Mouse (Mus musculus): Measurements from ENCODE around the gene Sncg. TPM values are rescaled to one million over a fixed set of nuclear protein-coding genes. Genes with fewer than 3 reads are reported as not detected.

Sncg gene
- polyA plus RNA-seq, 1 experiment = 163 TPM

GRCm38 (mm10) chr14:34347084-34347483 lies 27.5 kb downstream of the Sncg start:
- no peak for DNase-seq
- WGBS = 93% methylated on average over 5 of the region's 5 CpGs

GRCm38 (mm10) chr14:34345771-34346566 lies 28.6 kb downstream of the Sncg start:
- 68% methylated on average over 12 of the region's 12 CpGs for WGBS
- DNase-seq = no peak
- Histone ChIP-seq H3K4me3 (replicated peaks; ENCODE audit: insufficient read depth, low read depth, low read length) (no peak overlapping the region), H3K27me3 (ENCODE audit: control insufficient read depth, insufficient read depth, low read length) (no peaks in the 10 kb centered on the region), H3K27ac (ENCODE audit: insufficient read depth, low read length) (no peak overlapping the region), H3K4me1 (ENCODE audit: control insufficient read depth, insufficient read depth, low read length) (no peaks in the 10 kb centered on the region)
- TF ChIP-seq POLR2A (IDR thresholded peaks at IDR 0.05; ENCODE audit: borderline replicate concordance, insufficient read depth, low read length) = no peak
- TF ChIP-seq CTCF (IDR thresholded peaks at IDR 0.05; ENCODE audit: borderline replicate concordance, insufficient read depth, low read depth, low read length) = no peak

More at GRCm38 (mm10) chr14:34347084-34347483, 27.5 kb downstream of the Sncg start:
- no peak overlapping the region for H3K4me3 ChIP-seq (replicated peaks; ENCODE audit: insufficient read depth, low read depth, low read length)
- no peaks in the 10 kb centered on the region for H3K4me1 ChIP-seq (ENCODE audit: control insufficient read depth, insufficient read depth, low read length)
- TF ChIP-seq CTCF (IDR thresholded peaks at IDR 0.05; ENCODE audit: borderline replicate concordance, insufficient read depth, low read depth, low read length) (no peak), POLR2A (IDR thresholded peaks at IDR 0.05; ENCODE audit: borderline replicate concordance, insufficient read depth, low read length) (no peak)
- no peak overlapping the region for H3K27ac ChIP-seq (ENCODE audit: insufficient read depth, low read length)
- H3K27me3 ChIP-seq (ENCODE audit: control insufficient read depth, insufficient read depth, low read length) = no peaks in the 10 kb centered on the region

GRCm38 (mm10) chr14:34344361-34344760 lies 30.2 kb downstream of the Sncg start:
- TF ChIP-seq CTCF (IDR thresholded peaks at IDR 0.05; ENCODE audit: borderline replicate concordance, insufficient read depth, low read depth, low read length) = no peak
- no peak for TF ChIP-seq POLR2A (IDR thresholded peaks at IDR 0.05; ENCODE audit: borderline replicate concordance, insufficient read depth, low read length)
- 58% methylated on average over 5 of the region's 5 CpGs for WGBS
- H3K27me3 ChIP-seq (ENCODE audit: control insufficient read depth, insufficient read depth, low read length) = no peaks in the 10 kb centered on the region
- H3K27ac ChIP-seq (ENCODE audit: insufficient read depth, low read length) = no peak overlapping the region
- DNase-seq = peak in 1 of 2 experiments; percentile 21
- H3K4me1 ChIP-seq (ENCODE audit: control insufficient read depth, insufficient read depth, low read length) = no peaks in the 10 kb centered on the region
- no peak overlapping the region for H3K4me3 ChIP-seq (replicated peaks; ENCODE audit: insufficient read depth, low read depth, low read length)

GRCm38 (mm10) chr14:34343078-34343477 lies 31.5 kb downstream of the Sncg start:
- 96% methylated on average over 4 of the region's 4 CpGs for WGBS
- no peak overlapping the region for H3K4me3 ChIP-seq (replicated peaks; ENCODE audit: insufficient read depth, low read depth, low read length)
- H3K27ac ChIP-seq (ENCODE audit: insufficient read depth, low read length) = no peak overlapping the region
- H3K27me3 ChIP-seq (ENCODE audit: control insufficient read depth, insufficient read depth, low read length) = no peaks in the 10 kb centered on the region
- no peaks in the 10 kb centered on the region for H3K4me1 ChIP-seq (ENCODE audit: control insufficient read depth, insufficient read depth, low read length)
- TF ChIP-seq POLR2A (IDR thresholded peaks at IDR 0.05; ENCODE audit: borderline replicate concordance, insufficient read depth, low read length) (no peak), CTCF (IDR thresholded peaks at IDR 0.05; ENCODE audit: borderline replicate concordance, insufficient read depth, low read depth, low read length) (no peak)
- no peak for DNase-seq

- DNase-seq = no peak
- TF ChIP-seq CTCF (IDR thresholded peaks at IDR 0.05; ENCODE audit: borderline replicate concordance, insufficient read depth, low read depth, low read length) = no peak
- no peak for TF ChIP-seq POLR2A (IDR thresholded peaks at IDR 0.05; ENCODE audit: borderline replicate concordance, insufficient read depth, low read length)
- H3K27ac ChIP-seq (ENCODE audit: insufficient read depth, low read length) = no peak overlapping the region
- H3K4me1 ChIP-seq (ENCODE audit: control insufficient read depth, insufficient read depth, low read length) = no peaks in the 10 kb centered on the region
- WGBS = 84% methylated on average over 4 of the region's 4 CpGs
- no peak overlapping the region for H3K4me3 ChIP-seq (replicated peaks; ENCODE audit: insufficient read depth, low read depth, low read length)
- H3K27me3 ChIP-seq (ENCODE audit: control insufficient read depth, insufficient read depth, low read length) = no peaks in the 10 kb centered on the region
Measured at GRCm38 (mm10) chr14:34341993-34342392, 32.6 kb downstream of the Sncg start.

GRCm38 (mm10) chr14:34339446-34339845 lies 35.1 kb downstream of the Sncg start:
- H3K27ac ChIP-seq (ENCODE audit: insufficient read depth, low read length) = no peak overlapping the region
- no peak for TF ChIP-seq POLR2A (IDR thresholded peaks at IDR 0.05; ENCODE audit: borderline replicate concordance, insufficient read depth, low read length)
- TF ChIP-seq CTCF (IDR thresholded peaks at IDR 0.05; ENCODE audit: borderline replicate concordance, insufficient read depth, low read depth, low read length) = no peak
- 36% methylated on average over 1 of the region's 1 CpGs for WGBS
- no peaks in the 10 kb centered on the region for H3K27me3 ChIP-seq (ENCODE audit: control insufficient read depth, insufficient read depth, low read length)
- H3K4me3 ChIP-seq (replicated peaks; ENCODE audit: insufficient read depth, low read depth, low read length) = no peak overlapping the region
- H3K4me1 ChIP-seq (ENCODE audit: control insufficient read depth, insufficient read depth, low read length) = no peaks in the 10 kb centered on the region
- DNase-seq = peak in 1 of 2 experiments; percentile 40

- no peaks in the 10 kb centered on the region for H3K4me1 ChIP-seq (ENCODE audit: control insufficient read depth, insufficient read depth, low read length)
- no peak for TF ChIP-seq CTCF (IDR thresholded peaks at IDR 0.05; ENCODE audit: borderline replicate concordance, insufficient read depth, low read depth, low read length)
- TF ChIP-seq POLR2A (IDR thresholded peaks at IDR 0.05; ENCODE audit: borderline replicate concordance, insufficient read depth, low read length) = no peak
- peak in 1 of 2 experiments; percentile 42 for DNase-seq
- WGBS = 83% methylated on average over 5 of the region's 5 CpGs
- H3K27me3 ChIP-seq (ENCODE audit: control insufficient read depth, insufficient read depth, low read length) = no peaks in the 10 kb centered on the region
- H3K4me3 ChIP-seq (replicated peaks; ENCODE audit: insufficient read depth, low read depth, low read length) = no peak overlapping the region
- no peak overlapping the region for H3K27ac ChIP-seq (ENCODE audit: insufficient read depth, low read length)
Measured at GRCm38 (mm10) chr14:34332476-34332875, 42.1 kb downstream of the Sncg start.

GRCm38 (mm10) chr14:34331886-34332285 lies 42.7 kb downstream of the Sncg start:
- Histone ChIP-seq H3K4me3 (replicated peaks; ENCODE audit: insufficient read depth, low read depth, low read length) (no peak overlapping the region), H3K27me3 (ENCODE audit: control insufficient read depth, insufficient read depth, low read length) (no peaks in the 10 kb centered on the region), H3K4me1 (ENCODE audit: control insufficient read depth, insufficient read depth, low read length) (no peaks in the 10 kb centered on the region), H3K27ac (ENCODE audit: insufficient read depth, low read length) (no peak overlapping the region)
- 73% methylated on average over 3 of the region's 3 CpGs for WGBS
- TF ChIP-seq CTCF (IDR thresholded peaks at IDR 0.05; ENCODE audit: borderline replicate concordance, insufficient read depth, low read depth, low read length) = no peak
- no peak for TF ChIP-seq POLR2A (IDR thresholded peaks at IDR 0.05; ENCODE audit: borderline replicate concordance, insufficient read depth, low read length)
- peak in 1 of 2 experiments; percentile 36 for DNase-seq

All from cerebellum, adult 2 months (tissue).